Mouse (Mus musculus) small intestine, adult 2 months (tissue): ENCODE data around the gene Slc22a13.

Experiments used
- CTCF ChIP-seq: fragments of 200-500 bp; IDR thresholded peaks from 2 replicates; pipeline ENCODE4 v1.5.1; 2012; ENCODE audit warnings: low read depth, mild to moderate bottlenecking, control low read depth, inconsistent platforms, low read length, moderate library complexity, mixed read lengths; ENCODE audit not compliant: insufficient replicate concordance, insufficient read length; ENCODE audit errors: extremely low read depth
- POLR2A ChIP-seq: fragments of 200-500 bp; IDR thresholded peaks from 2 replicates; pipeline ENCODE4 v1.6.1; 2012; ENCODE audit warnings: low read depth, mild to moderate bottlenecking, control low read depth, inconsistent platforms, low read length, moderate library complexity

DNA sequence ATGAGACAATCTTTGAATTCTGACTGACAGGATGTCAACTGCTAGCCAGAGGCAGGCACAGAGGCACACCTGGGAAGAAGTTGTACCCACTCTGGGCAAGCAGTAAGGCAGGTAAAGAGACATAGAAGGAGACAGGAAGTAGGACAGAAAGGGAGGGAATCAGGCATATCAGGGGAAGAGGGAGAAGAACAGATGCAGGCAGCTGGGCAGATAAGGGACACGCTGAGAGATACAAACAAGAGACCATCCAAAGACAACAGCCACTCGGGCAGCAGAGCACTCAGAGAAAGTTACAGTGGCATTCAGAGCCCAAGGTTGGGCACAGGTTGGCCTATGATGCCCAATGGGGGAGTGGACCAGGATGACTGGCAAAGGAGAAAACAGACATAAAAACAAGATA lies 21.9 kb upstream of the Slc22a13 start:
- TF ChIP-seq CTCF (no peak), POLR2A (no peak)
